Mouse (Mus musculus) heart, postnatal 10 days (tissue): ENCODE results near the gene Ptgfr. TPM values are rescaled to one million over a fixed set of nuclear protein-coding genes. Genes with fewer than 3 reads are reported as not detected.

Source experiments
- DNase-seq, 2 experiments: peaks; one replicate each; pipeline ENCODE4 v3.0.0; 2021
- intact Hi-C: fragments of 180-260 bp; cut with DNase I; formaldehyde crosslinking; loops from one replicate; pipeline ENCODE4 v1.15.1; 2025
- total RNA-seq, 2 experiments: library from RNA; stranded (reverse); gene quantifications; 2 replicates each; pipeline ENCODE4 v1.2.3; 2021

Ptgfr gene
- total RNA-seq, result 1 to 10 TPM in 1 of 2 experiments, under 1 TPM in 1; 0.92 to 1.6 TPM

GRCm38 (mm10) chr3:151836871-151837680 lies at the start of gene Ptgfr:
Gene Ptgfr (minus strand): TSS chr3:151837630.
- peak; percentile 77 to 79 for DNase-seq
- intact Hi-C loops, result loop anchor here (1.0 to 5.0 kb wide), 3 partner anchors 75 to 252 kb away; no protein-coding TSS in a partner anchor

GRCm38 (mm10) chr3:151883881-151884280 lies 46.5 kb upstream of the Ptgfr start:
- intact Hi-C loops, result no loop called here
- no peak for DNase-seq

GRCm38 (mm10) chr3:151879981-151880380 lies 42.6 kb upstream of the Ptgfr start:
- no peak for DNase-seq
- intact Hi-C loops, result no loop called here

- intact Hi-C loops, result no loop called here
- no peak for DNase-seq
These were observed 31.5 kb upstream of the Ptgfr start for GRCm38 (mm10) chr3:151868970-151869369.

GRCm38 (mm10) chr3:151851344-151851743 lies 13.9 kb upstream of the Ptgfr start:
- intact Hi-C loops, result no loop called here
- DNase-seq, result peak in 1 of 2 experiments; percentile 40

GRCm38 (mm10) chr3:151850621-151851020 lies 13.2 kb upstream of the Ptgfr start:
- peak in 1 of 2 experiments; percentile 13 for DNase-seq
- intact Hi-C loops, result no loop called here

GRCm38 (mm10) chr3:151846292-151846691 lies 8.9 kb upstream of the Ptgfr start:
- no peak for DNase-seq
- intact Hi-C loops, result no loop called here

- peak; percentile 48 to 59 for DNase-seq
- intact Hi-C loops, result no loop called here
These were observed 7.1 kb upstream of the Ptgfr start for GRCm38 (mm10) chr3:151844361-151845154.

- no peak for DNase-seq
- intact Hi-C loops, result no loop called here
These were observed 3.3 kb upstream of the Ptgfr start for GRCm38 (mm10) chr3:151840688-151841087.

- no peak for DNase-seq
- intact Hi-C loops, result loop anchor here (5.0 kb wide), 1 partner anchor 74 kb away; no protein-coding TSS in a partner anchor
These were observed 942 bp upstream of the Ptgfr start for GRCm38 (mm10) chr3:151838372-151838771.

- intact Hi-C loops, result loop anchor here (5.0 kb wide), 1 partner anchor 75 kb away; no protein-coding TSS in a partner anchor
- DNase-seq, result no peak
These were observed 319 bp upstream of the Ptgfr start for GRCm38 (mm10) chr3:151837749-151838148.

GRCm38 (mm10) chr3:151836451-151836850 lies 979 bp downstream of the Ptgfr start:
- intact Hi-C loops, result loop anchor here (1.0 to 5.0 kb wide), 3 partner anchors 76 to 253 kb away; no protein-coding TSS in a partner anchor
- DNase-seq, result no peak

GRCm38 (mm10) chr3:151835831-151836230 lies 1.6 kb downstream of the Ptgfr start:
- no peak for DNase-seq
- intact Hi-C loops, result loop anchor here (1.0 to 5.0 kb wide), 5 partner anchors 59 to 253 kb away; no protein-coding TSS in a partner anchor

GRCm38 (mm10) chr3:151827950-151828610 lies 9.3 kb downstream of the Ptgfr start:
- DNase-seq, result no peak
- intact Hi-C loops, result no loop called here

- intact Hi-C loops, result no loop called here
- DNase-seq, result no peak
These were observed 17.6 kb downstream of the Ptgfr start for GRCm38 (mm10) chr3:151819811-151820210.

GRCm38 (mm10) chr3:151818265-151818664 lies 19.2 kb downstream of the Ptgfr start:
- DNase-seq, result peak; percentile 14 to 28
- intact Hi-C loops, result loop anchor here (1.0 kb wide), 1 partner anchor 271 kb away; no protein-coding TSS in a partner anchor

GRCm38 (mm10) chr3:151808613-151809012 lies 28.8 kb downstream of the Ptgfr start:
- intact Hi-C loops, result no loop called here
- no peak for DNase-seq

- DNase-seq, result no peak
- intact Hi-C loops, result no loop called here
These were observed 48.8 kb downstream of the Ptgfr start for GRCm38 (mm10) chr3:151788622-151789021.

GRCm38 (mm10) chr3:151775089-151775488 lies 62.3 kb downstream of the Ptgfr start:
- intact Hi-C loops, result loop anchor here (2.0 kb wide), 1 partner anchor 314 kb away; no protein-coding TSS in a partner anchor
- peak; percentile 12 to 29 for DNase-seq

- intact Hi-C loops, result loop anchor here (1.0 kb wide), 1 partner anchor 54 kb away; no protein-coding TSS in a partner anchor
- peak; percentile 36 to 47 for DNase-seq
These were observed 66.4 kb downstream of the Ptgfr start for GRCm38 (mm10) chr3:151771074-151771473.
